Mouse (Mus musculus) layer of hippocampus, adult 18-20 months (tissue): ENCODE results near the gene Ganab. TPM values are rescaled to one million over a fixed set of nuclear protein-coding genes. Genes with fewer than 3 reads are reported as not detected.
"Not testable (repeated sequence)": the region's sequence is repeated elsewhere in the genome, so short reads cannot be mapped to it uniquely, and the experiment has no call there.

Experiments
- DNase-seq, 2 experiments: peaks; one replicate each; pipeline ENCODE4 v3.0.0; 2022; ENCODE audit warnings: low spot score in 2 of 2
- long read RNA-seq: library from polyadenylated mRNA; stranded (forward); transcript quantifications from one replicate; pipeline ENCODE4 v2.0.0, GENCODE M21; 2021
- total RNA-seq, 2 experiments: library from RNA; stranded (reverse); gene quantifications; 2 replicates each; pipeline ENCODE4 v1.2.3; 2021

The Ganab gene
- 100 to 1,000 TPM; 104 to 112 TPM for total RNA-seq
- long read RNA-seq, transcript Ganab-202 (24 exons, 3,788 nt) = major isoform, 74 of 119 reads
- long read RNA-seq, transcript Ganab-201 (25 exons, 3,860 nt) = minor isoform, 13 of 119 reads
- long read RNA-seq, partial matches to known transcripts = 22 of 119 reads
- long read RNA-seq, other reads (novel, unspliced or antisense) = 10 of 119 reads

- peak; percentile 94 to 98 for DNase-seq
Observed at GRCm38 (mm10) chr19:8897865-8898495, at the start of gene Ganab. TSS of gene Ganab (plus strand) at chr19:8898071.

GRCm38 (mm10) chr19:8848356-8848755 lies 49.5 kb upstream of the Ganab start:
- DNase-seq = no peak

GRCm38 (mm10) chr19:8850402-8850901 lies 47.4 kb upstream of the Ganab start, which contains the start of gene Lrrn4cl:
TSS of gene Lrrn4cl (plus strand) at chr19:8850768.
- DNase-seq = no peak

- no peak for DNase-seq
Observed at GRCm38 (mm10) chr19:8851639-8852038, 46.2 kb upstream of the Ganab start.

- DNase-seq = no peak
Observed at GRCm38 (mm10) chr19:8852236-8852928, 45.5 kb upstream of the Ganab start.

- DNase-seq = no peak
Observed at GRCm38 (mm10) chr19:8853117-8853516, 44.8 kb upstream of the Ganab start.

GRCm38 (mm10) chr19:8857689-8858088 lies 40.2 kb upstream of the Ganab start:
- DNase-seq = peak in 1 of 2 experiments; percentile 54

- peak in 1 of 2 experiments; percentile 33 for DNase-seq
Observed at GRCm38 (mm10) chr19:8859018-8859417, 38.9 kb upstream of the Ganab start.

GRCm38 (mm10) chr19:8864265-8864664 lies 33.6 kb upstream of the Ganab start:
- DNase-seq = no peak

GRCm38 (mm10) chr19:8870381-8870780 lies 27.5 kb upstream of the Ganab start:
- not testable (repeated sequence) for DNase-seq

GRCm38 (mm10) chr19:8870838-8871237 lies 27.0 kb upstream of the Ganab start:
- DNase-seq = no peak

GRCm38 (mm10) chr19:8871267-8872186 lies 26.3 kb upstream of the Ganab start, which contains the start of gene Ubxn1:
TSS of gene Ubxn1 (plus strand) at chr19:8871496.
- DNase-seq = peak; percentile 99

- DNase-seq = no peak
Observed at GRCm38 (mm10) chr19:8872266-8872840, 25.5 kb upstream of the Ganab start.

GRCm38 (mm10) chr19:8875031-8875430 lies 22.8 kb upstream of the Ganab start:
- no peak for DNase-seq

GRCm38 (mm10) chr19:8880311-8881033 lies 17.4 kb upstream of the Ganab start, which contains the start of gene Uqcc3:
TSS of gene Uqcc3 (minus strand) at chr19:8880923.
- DNase-seq = peak; percentile 83 to 92

- no peak for DNase-seq
Observed at GRCm38 (mm10) chr19:8881034-8881392, 16.9 kb upstream of the Ganab start.

GRCm38 (mm10) chr19:8883616-8884015 lies 14.3 kb upstream of the Ganab start, which contains the start of the genes Lbhd1 and Gm49403:
TSS of gene Lbhd1 (plus strand) at chr19:8883732.
TSS of gene Gm49403 (plus strand) at chr19:8883930.
- DNase-seq = no peak

GRCm38 (mm10) chr19:8886916-8887584 lies 10.8 kb upstream of the Ganab start:
- no peak for DNase-seq
